ENCODE assay signal across 1 mouse cellular context in the genomic region with DNA sequence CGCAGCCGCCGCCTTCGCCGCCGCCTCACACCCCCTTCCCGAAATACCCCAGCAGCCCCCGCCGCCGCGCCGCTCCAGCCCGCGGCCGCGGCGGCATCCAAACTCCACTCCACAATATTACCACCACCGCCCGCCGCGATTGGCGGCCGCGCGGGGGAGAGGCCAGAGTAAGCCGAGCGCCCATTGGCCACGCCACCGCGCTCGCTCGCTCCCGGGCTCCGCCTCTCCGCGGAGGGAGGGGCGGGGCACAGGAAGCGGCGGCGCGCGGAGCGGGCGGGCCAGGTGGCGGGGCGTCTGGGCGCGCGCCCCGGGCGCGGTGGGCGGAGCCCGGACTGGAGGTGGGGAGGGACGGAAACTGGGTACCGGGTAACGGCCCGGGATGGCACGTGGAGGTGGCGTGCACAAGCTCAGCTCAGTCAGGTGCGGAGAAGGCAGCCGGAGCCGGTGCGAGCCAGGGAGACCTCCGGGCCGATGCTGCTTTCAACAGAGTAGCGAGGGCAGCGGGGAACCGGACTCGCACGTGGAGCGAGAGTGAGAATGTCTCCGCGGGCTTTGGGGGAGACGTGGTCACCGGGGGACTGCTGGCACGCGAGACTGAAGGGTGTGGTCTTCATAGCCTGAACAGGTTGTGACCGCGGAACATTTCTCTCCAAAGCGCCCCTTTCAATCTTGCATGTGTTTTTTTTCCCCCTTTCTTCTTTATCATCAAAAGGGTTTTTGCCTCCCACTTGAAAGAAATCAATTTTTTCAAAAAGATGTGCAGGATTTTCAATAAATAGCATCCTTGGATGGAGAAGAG.
TF ChIP-seq lines count a peak whose summit lies in the region.

TSS of gene Ankrd28 (minus strand) at position 81 of the 799 bp plus-strand sequence.

TF ChIP-seq in CH12.LX, 34 proteins besides CTCF, POLR2A, EP300 and RAD21 (continued from another document):
- TF ChIP-seq KAT2A (IDR thresholded peaks at IDR 0.05; ENCODE audit: insufficient replicate concordance, low read length) (0 out of 2 replicates have a peak, but pooled peaks have one; percentile 43), GABPA (IDR thresholded peaks at IDR 0.05; ENCODE audit: insufficient replicate concordance, low read depth, low read length) (no peak), CHD2 (IDR thresholded peaks at IDR 0.05; ENCODE audit: low read length) (peak; percentile 37; the same call in 1 of the 2 replicates), HCFC1 (IDR thresholded peaks at IDR 0.05; ENCODE audit: low read depth, low read length) (peak; percentile 64), JUN (IDR thresholded peaks at IDR 0.05; ENCODE audit: insufficient read depth, low read depth, low read length) (no peak), MAX (IDR thresholded peaks at IDR 0.05; ENCODE audit: low read length) (peak; percentile 95), NRF1 (IDR thresholded peaks at IDR 0.05; ENCODE audit: low read depth, low read length) (peak; percentile 45), ZMIZ1 (IDR thresholded peaks at IDR 0.05; ENCODE audit: low read depth, low read length) (no peak), PAX5 (IDR thresholded peaks at IDR 0.05; ENCODE audit: low read length) (no peak), JUND (conservative IDR thresholded peaks at IDR 0.05; ENCODE audit: low read depth, low read length) (no peak), ZC3H11A (IDR thresholded peaks at IDR 0.05; ENCODE audit: low read depth, low read length) (no peak), IRF4 (IDR thresholded peaks at IDR 0.05; ENCODE audit: low read depth, low read length) (no peak), POLR2AphosphoS2 (IDR thresholded peaks at IDR 0.05; ENCODE audit: low read depth, low read length) (no peak), MAFK (IDR thresholded peaks at IDR 0.05; ENCODE audit: insufficient replicate concordance, low read length) (no peak), USF2 (conservative IDR thresholded peaks at IDR 0.05; ENCODE audit: low read depth, low read length) (no peak), BHLHE40 (IDR thresholded peaks at IDR 0.05; ENCODE audit: low read depth, low read length) (peak; percentile 99), ETS1 (conservative IDR thresholded peaks at IDR 0.05; ENCODE audit: low read depth, low read length) (peak; percentile 29; the same call in 1 of the 2 replicates), MYC (IDR thresholded peaks at IDR 0.05; ENCODE audit: low read depth, low read length) (peak; percentile 98), MXI1 (IDR thresholded peaks at IDR 0.05; ENCODE audit: low read depth, low read length) (peak; percentile 97), NELFE (IDR thresholded peaks at IDR 0.05; ENCODE audit: low read depth, low read length) (peak; percentile 73), RCOR1 (conservative IDR thresholded peaks at IDR 0.05; ENCODE audit: low read depth, low read length) (no peak), ELF1 (IDR thresholded peaks at IDR 0.05; ENCODE audit: low read depth, low read length) (peak; percentile 80)
